8 mouse cellular contexts compared by ENCODE assay signal in genomic region chr11:76399587-76400330, GRCm38 (mm10). TPM values are rescaled to one million over a fixed set of nuclear protein-coding genes. Genes with fewer than 3 reads are reported as not detected.
DNase-seq lines count a peak whose midpoint lies in the region; ATAC-seq and TF ChIP-seq lines count a peak whose summit lies in the region.

No protein-coding gene starts in this region.

- H3K27me3 ChIP-seq in heart, embryonic 10.5 days (ENCODE audit: insufficient read depth, poor library complexity, severe bottlenecking): no peaks in the 10 kb centered on the region
- H3K27me3 ChIP-seq in kidney, embryonic 14.5 days (ENCODE audit: control insufficient read depth, insufficient read depth, low read length): no peaks in the 10 kb centered on the region
- H3K27me3 ChIP-seq in stomach, postnatal 0 days (ENCODE audit: control insufficient read depth, insufficient read depth, low read length): no peaks in the 10 kb centered on the region

- ATAC-seq in kidney, embryonic 14.5 days (ENCODE audit: low FRiP score, low TSS enrichment): peak; percentile 28; the same call in 1 of the 2 replicates
- peak; percentile 55 for ATAC-seq in stomach, postnatal 0 days (ENCODE audit: low FRiP score, low TSS enrichment)

- WGBS in heart, embryonic 10.5 days: 10% methylated on average over 11 of the region's 11 CpGs
- 9% methylated on average over 11 of the region's 11 CpGs for WGBS in kidney, embryonic 14.5 days
- WGBS in stomach, postnatal 0 days: under 1% methylated on average over 11 of the region's 11 CpGs

- no peaks in the 10 kb centered on the region for H3K9me3 ChIP-seq in heart, embryonic 10.5 days
- no peaks in the 10 kb centered on the region for H3K9me3 ChIP-seq in kidney, embryonic 14.5 days (ENCODE audit: control insufficient read depth, low read length)
- no peaks in the 10 kb centered on the region for H3K9me3 ChIP-seq in stomach, postnatal 0 days (ENCODE audit: control insufficient read depth, low read length)

- peak overlapping the region; percentile 83 for H3K4me3 ChIP-seq in heart, embryonic 10.5 days
- H3K4me3 ChIP-seq in kidney, embryonic 14.5 days (ENCODE audit: low read length): peak overlapping the region; percentile 85
- H3K4me3 ChIP-seq in stomach, postnatal 0 days (ENCODE audit: low read depth, low read length): peak overlapping the region; percentile 90

- H3K4me2 ChIP-seq in kidney, embryonic 14.5 days (replicated peaks; ENCODE audit: low read depth, low read length): peak overlapping the region; percentile 91
- H3K4me2 ChIP-seq in stomach, postnatal 0 days (replicated peaks; ENCODE audit: low read depth): peak overlapping the region; percentile 99

- peak; percentile 83 for TF ChIP-seq CTCF in stomach, postnatal 0 days (IDR thresholded peaks at IDR 0.05; ENCODE audit: low read depth)

- H3K9ac ChIP-seq in kidney, embryonic 14.5 days (ENCODE audit: low read depth, low read length): peak overlapping the region; percentile 76; the same call in 1 of the 2 replicates
- peak overlapping the region; percentile 85; the same call in 1 of the 2 replicates for H3K9ac ChIP-seq in stomach, postnatal 0 days (ENCODE audit: low read length)

- DNase-seq in B cell, adult 2 months: peak; percentile 40 to 48
- DNase-seq in NIH3T3 (ENCODE audit: low read depth): peak; percentile 80
- peak; percentile 78 for DNase-seq in embryo, embryonic 10 days (ENCODE audit: low spot score)
- no peak for DNase-seq in heart, embryonic 10.5 days (ENCODE audit: low spot score)
- peak; percentile 37 for DNase-seq in lung, postnatal 14 days
- peak; percentile 61 for DNase-seq in stomach, postnatal 0 days (ENCODE audit: low spot score)
- no peak for DNase-seq in left cerebral cortex, adult 8-10 months (ENCODE audit: low spot score in 2 of 2)

- no peak for TF ChIP-seq EP300 in stomach, postnatal 0 days (optimal IDR thresholded peaks at IDR 0.05)

- peak overlapping the region; percentile 93 for H3K27ac ChIP-seq in heart, embryonic 10.5 days
- H3K27ac ChIP-seq in kidney, embryonic 14.5 days (ENCODE audit: low read depth, low read length): peak overlapping the region; percentile 20; the same call in 1 of the 2 replicates
- H3K27ac ChIP-seq in stomach, postnatal 0 days (replicated peaks): peak overlapping the region; percentile 89

- no peaks in the 10 kb centered on the region for H3K36me3 ChIP-seq in heart, embryonic 10.5 days
- no peaks in the 10 kb centered on the region for H3K36me3 ChIP-seq in kidney, embryonic 14.5 days (ENCODE audit: control insufficient read depth, insufficient read depth, low read length)
- no peaks in the 10 kb centered on the region for H3K36me3 ChIP-seq in stomach, postnatal 0 days (ENCODE audit: control insufficient read depth, insufficient read depth, low read length)

- H3K4me1 ChIP-seq in heart, embryonic 10.5 days: peaks cover 19% of the 10 kb centered on the region
- peaks cover 6% of the 10 kb centered on the region; the same call in 1 of the 2 replicates for H3K4me1 ChIP-seq in kidney, embryonic 14.5 days (ENCODE audit: control insufficient read depth, insufficient read depth, low read length)
- no peaks in the 10 kb centered on the region for H3K4me1 ChIP-seq in stomach, postnatal 0 days (replicated peaks; ENCODE audit: control insufficient read depth, insufficient read depth)

RNA-seq across cellular contexts. Expression of gene Nxn, which starts 0.8 kb away (rescaled TPM):
- polyA plus RNA-seq in heart, embryonic 10.5 days (2016; fragmentation: Nextera tagmentation; extraction: Ambion mirVana): 27.9 and 34.5 TPM in 2 replicates
- 29.3 and 38.0 TPM in 2 replicates for polyA plus RNA-seq in kidney, embryonic 14.5 days (2014; fragmentation: Nextera tagmentation; extraction: Ambion mirVana)
- polyA plus RNA-seq in stomach, postnatal 0 days (2015; fragmentation: Nextera tagmentation; extraction: Ambion mirVana): 22.4 and 24.0 TPM in 2 replicates
- 10 to 100 TPM in 3 of 4 experiments, 1 to 10 TPM in 1; 9.5 to 12.5 (median 10.9) TPM for total RNA-seq in left cerebral cortex, adult 8-10 months (2022)

RNA-seq across cellular contexts. Expression of gene Timm22, which starts 7.0 kb away (rescaled TPM):
- polyA plus RNA-seq in heart, embryonic 10.5 days (2016; fragmentation: Nextera tagmentation; extraction: Ambion mirVana): 120 and 129 TPM in 2 replicates
- 113 and 139 TPM in 2 replicates for polyA plus RNA-seq in kidney, embryonic 14.5 days (2014; fragmentation: Nextera tagmentation; extraction: Ambion mirVana)
- 75.7 and 82.1 TPM in 2 replicates for polyA plus RNA-seq in stomach, postnatal 0 days (2015; fragmentation: Nextera tagmentation; extraction: Ambion mirVana)
- 10 to 100 TPM; 28.9 to 39.8 (median 30.8) TPM for total RNA-seq in left cerebral cortex, adult 8-10 months (2022)

Comparison
In these comparisons a context has a peak if more than half of its experiments do, and no peak if none do; other contexts are left out.
1. DNase-seq: peak in B cell, adult 2 months (2 of 2), NIH3T3 (single experiment), embryo, embryonic 10 days (single experiment), lung, postnatal 14 days (single experiment) and stomach, postnatal 0 days (single experiment); none in heart, embryonic 10.5 days (single experiment) and left cerebral cortex, adult 8-10 months (0 of 2).
2. H3K27ac ChIP-seq: peak in every context shown above with its lines; median percentile 93 in heart, embryonic 10.5 days; 89 in stomach, postnatal 0 days; 20 in kidney, embryonic 14.5 days.
3. Peak in every context shown above with its lines, with median percentiles within 50 percentile points of each other: H3K4me3 ChIP-seq.